Mouse (Mus musculus) induced T-regulatory cell, adult 2 months (primary cell): ENCODE results near the gene 9130019O22Rik.
"Not testable (repeated sequence)": the region's sequence is repeated elsewhere in the genome, so short reads cannot be mapped to it uniquely, and the experiment has no call there.

Experiments used
- DNase-seq: peaks from one replicate; pipeline ENCODE4 v3.0.0-alpha.2; 2012; ENCODE audit warnings: low read depth

9130019O22Rik gene

DNA sequence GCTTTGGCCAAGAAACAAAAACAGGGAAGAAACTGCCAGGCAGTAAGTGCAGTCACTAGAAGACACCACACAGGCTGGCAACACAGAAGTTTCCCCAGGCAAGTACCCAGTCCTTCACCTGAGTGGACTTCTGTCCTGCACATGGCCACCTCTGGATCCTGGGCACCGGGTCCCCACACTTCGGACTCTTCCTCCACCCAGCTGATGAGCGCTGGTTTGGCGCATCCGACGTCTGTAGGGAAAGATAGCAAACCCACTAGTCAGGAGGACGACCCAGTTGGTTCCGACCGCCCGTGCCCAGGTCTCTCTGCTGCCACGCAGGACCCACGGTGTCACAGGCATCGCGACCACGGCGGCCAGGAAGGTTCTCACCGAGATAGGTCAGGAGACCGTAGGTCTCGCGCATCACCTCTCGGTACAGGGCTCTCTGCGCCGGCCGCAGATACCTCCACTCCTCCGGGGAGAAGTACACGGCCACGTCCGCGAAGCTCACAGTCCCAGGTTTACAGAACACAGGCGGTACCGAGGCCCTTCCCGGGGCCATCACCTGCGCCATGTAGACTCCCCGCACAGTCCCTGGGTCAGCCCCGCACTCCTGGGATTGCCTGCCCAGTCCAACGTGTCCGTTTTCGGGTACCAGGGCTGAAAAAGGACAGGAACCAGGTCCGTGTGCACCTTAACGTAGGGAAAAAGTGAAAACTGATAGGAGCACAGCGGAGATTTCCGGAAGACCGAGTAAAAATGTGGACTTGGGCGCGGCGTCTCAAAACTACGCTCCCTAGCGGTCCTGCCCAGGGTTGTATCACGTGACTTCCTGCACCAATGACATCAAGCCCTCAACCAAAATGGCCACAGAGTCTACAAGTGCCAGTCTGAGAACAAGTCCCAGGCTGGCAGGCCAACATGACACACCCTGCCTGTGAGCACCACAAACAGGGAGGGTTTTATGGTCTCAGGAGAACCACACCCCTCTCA, 11.4 kb downstream of the 9130019O22Rik start, which contains the start of gene Zfp747:
TSS of gene Zfp747 (minus strand) at position 780 of the 975 bp plus-strand sequence.
- peak; percentile 99 for DNase-seq

DNA sequence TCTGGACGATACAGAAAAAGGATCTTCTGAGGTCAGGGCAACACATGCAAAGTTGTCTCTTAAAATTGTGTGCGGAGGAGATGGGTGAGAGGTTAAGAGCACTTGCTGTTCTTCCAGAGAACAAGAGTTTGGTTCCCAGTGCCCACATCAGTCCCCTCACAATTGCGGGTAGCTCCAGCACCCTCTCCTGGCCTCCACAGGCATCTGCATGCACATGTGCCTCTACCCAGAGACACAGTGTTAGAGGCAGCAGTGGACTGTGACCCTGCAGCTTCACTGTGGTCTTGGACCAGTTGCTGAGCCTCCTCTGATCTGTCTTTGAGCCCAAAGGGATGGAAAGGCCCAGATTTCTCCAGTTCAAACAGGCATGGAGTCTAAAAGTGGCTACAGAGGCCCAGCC, 15.1 kb downstream of the 9130019O22Rik start:
- not testable (repeated sequence) for DNase-seq

DNA sequence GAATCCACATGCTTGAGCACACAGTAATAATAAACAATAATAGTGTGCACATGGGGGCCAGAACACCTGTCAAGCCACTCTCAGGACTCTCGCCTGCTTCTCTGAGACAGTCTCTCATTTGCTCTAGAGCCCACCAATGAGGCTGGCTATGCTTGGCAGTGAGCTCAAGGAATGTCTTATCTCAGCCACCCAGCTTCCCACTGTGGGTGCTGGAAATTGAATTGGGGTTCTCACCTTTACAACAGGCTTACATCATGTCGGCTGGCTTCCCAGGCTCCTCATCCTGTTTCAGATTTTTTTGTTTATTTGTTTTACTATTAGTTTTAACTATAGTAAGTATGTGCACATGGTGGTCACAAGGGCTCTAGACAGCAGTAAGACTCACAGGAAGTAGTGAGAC, 15.8 kb downstream of the 9130019O22Rik start:
- no peak for DNase-seq

DNA sequence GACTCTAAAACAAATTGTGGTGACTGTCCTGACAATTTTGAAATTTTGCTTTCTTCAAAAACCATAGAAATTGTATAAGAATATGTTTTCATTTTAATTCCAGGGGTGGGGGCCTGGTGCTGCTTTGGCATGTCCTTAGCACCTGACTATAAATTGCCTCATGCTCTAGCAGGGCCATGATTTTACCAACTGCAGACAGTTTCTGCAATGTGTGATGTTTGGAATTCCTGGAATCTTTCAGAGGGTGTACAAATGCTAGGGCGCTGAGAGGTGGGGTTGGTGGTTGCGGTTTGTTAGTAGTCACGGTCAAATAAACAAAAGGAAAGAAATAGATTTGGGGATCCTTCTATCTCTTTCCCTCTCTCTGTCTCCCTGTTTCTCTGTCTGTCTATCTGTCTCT, 20.7 kb downstream of the 9130019O22Rik start:
- no peak for DNase-seq

DNA sequence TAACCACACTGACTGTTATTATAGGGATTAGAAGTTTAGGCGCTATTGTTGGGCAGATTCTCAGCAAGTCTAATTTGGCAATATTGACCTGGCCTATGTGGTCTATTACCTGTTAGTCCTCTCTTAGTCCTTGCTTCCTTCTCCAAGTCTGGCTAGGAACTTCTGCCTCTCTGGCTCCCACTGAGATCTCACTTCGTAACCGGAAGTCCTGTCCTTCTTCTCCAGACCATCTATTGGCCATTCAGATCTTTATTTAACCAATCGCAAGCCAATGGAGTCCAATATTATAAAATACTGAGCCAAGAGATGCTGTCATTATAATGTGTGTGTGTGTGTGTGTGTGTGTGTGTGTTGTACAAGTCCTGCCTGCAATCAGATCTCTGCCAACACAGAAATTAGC, 22.8 kb downstream of the 9130019O22Rik start:
- no peak for DNase-seq

DNA sequence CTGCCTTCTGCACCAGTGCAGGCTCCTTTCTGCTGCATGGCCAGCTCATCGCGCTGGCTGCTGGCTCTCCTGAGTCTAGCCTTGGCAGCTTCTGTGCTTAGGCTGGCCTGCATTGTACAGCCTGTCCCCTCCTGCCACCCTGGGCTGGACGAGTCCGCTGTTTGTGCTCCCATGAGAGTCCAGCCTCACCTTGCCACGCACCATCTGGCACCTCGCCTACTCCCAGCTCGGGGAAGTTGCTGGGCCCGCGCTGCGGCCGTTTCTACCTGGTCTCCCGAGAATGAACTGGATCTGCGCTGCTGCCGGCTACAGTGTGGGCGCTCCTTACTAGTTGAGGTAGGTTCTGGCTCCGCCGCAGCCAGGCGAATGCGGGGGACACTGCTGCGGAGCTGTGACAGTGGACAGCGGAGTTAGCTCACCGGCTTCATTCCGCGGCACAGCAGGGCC, 23.5 kb downstream of the 9130019O22Rik start:
- DNase-seq = no peak

DNA sequence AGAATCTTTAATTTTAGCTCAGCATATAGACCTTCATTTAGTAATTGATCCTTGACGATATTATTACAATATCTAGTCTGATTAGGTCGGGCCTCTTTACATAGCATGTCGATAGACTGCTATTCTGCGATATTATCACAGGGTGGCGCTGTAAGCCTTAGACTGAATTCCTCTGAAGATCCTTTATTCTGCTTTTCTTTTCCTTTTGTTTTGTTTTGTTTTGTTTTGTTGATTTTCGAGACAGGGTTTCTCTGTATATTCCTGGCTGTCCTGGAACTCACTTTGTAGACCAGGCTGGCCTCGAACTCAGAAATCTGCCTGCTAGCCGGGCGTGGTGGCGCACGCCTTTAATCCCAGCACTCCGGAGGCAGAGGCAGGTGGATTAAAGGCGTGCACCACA, 24.5 kb downstream of the 9130019O22Rik start:
- DNase-seq = peak; percentile 86

DNA sequence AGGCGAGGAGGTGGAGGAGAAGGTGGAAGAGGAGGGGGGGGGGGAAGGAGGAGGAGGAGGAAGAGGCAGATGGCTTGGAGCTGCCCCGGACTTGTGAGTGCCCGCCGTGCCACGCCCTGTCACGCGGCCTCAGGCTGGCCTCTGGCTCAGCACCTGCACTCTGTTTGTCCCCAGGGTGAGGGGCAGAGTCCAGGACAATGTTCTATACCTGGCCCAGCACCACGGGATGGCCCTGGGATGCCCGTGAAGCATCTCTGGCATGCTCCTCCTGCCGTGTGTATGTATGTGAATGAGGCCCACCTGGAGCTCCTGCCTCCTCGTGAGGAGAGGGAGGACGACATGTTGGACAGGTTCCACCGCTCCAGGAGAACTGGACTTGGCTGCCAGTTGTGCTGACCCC, 25.5 kb downstream of the 9130019O22Rik start:
- DNase-seq = no peak

DNA sequence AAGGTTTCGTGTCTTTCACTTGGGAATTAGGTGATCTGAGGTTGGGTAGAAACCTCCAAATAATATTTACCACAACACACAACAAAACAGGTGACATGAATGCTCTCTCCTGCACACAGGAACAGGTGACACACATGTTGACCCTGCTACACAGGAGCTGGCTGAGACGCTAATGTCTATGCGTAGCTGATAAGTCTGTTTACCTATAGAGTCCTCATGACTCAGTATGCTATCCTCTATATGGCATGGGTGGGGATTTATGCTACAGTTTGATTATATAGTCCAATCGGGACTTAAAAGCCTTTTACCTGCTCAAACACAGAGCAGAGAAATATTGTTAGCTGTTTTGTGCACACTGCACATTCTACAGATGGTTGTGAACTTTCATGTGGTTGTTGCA, 26.7 kb downstream of the 9130019O22Rik start:
- DNase-seq = no peak

DNA sequence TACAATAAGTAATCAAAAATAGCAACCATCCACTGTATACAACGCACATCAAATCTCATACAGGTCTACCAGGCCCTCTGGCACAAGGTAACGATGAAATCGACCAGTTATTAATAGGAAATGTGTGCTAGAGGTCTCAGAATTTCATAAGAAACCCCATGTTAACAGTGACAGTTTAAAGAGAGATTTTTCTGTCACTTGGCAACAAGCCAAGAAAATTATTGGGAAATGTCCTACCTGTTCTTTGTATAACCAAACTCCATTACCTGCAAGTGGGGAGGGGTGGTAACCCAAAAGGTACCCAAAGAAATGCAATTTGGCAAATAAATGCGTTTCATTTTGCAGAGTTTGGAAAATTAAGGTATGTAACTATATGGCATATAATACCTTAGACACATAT, 28.5 kb downstream of the 9130019O22Rik start:
- DNase-seq = no peak

DNA sequence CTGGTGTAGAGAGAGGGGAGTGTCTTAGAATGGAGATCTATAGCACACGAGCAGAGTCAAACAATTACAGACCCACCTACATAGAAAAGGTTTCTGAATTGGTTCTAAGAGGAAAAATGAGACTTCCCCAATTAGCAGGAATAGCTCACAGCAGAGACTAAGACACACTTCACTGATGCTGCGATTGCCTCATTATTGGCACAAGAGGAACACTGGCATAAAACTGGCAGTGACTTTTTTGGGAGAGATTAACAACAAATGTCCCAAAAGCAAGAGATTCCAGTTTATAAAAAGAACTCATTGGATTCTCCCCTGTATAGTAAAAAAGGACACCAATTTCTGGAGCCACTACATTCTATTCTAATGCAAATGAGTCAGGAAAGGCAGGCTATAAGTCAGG, 29.1 kb downstream of the 9130019O22Rik start:
- no peak for DNase-seq

DNA sequence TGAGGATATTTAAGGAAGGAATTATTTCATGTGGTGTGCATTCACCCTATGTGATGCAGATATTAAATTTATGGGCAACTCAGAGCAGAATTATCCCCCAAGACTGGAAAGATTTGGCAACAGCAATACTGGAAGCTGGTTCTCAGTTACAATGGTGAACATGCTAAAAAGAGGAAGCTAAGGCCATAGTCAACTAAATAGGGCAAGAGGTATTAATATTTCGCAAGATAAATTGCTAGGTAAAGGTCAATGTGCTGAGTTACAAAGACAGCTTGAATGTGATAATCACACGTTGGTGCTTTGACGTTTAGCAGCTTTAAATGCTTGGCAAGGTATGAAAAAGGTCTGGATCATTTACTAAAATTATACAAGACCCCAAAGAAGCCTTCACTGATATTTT, 31.2 kb downstream of the 9130019O22Rik start:
- DNase-seq = no peak

DNA sequence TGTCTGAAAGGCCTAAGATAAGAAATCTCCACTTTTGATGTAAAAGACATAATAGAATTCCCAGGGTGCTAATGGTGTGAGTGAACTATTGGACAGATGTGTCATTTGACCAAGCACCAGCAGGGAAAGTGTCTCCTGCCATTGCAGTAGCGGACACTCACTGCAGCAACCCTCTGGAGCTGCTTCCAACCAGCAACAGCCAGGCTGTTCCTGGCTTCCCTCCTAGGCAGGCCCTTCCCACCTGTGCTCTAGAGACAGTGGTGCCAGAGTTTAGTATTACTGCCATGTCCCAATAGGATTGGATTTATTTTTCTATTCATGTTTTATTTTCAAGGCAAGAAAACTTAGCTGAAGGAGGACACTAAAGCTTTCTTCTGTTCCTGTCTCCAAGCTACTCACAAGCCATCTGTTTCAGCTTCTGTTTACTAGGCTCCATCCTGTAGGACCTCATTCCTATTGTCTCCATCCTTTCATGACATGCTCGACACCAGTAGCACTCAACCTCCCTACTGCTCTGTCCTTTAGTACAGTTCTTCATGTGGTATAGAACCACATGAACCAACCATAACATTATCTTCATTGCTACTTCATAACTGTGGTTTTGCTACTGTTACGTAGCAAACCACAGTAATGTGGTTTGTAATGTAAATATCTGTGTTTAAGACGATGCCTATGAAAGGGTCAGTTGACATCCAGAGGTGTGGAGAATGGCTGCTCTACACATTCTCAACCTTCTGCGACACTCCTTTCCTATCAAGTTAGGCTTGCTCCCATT, 35.5 kb downstream of the 9130019O22Rik start:
- no peak for DNase-seq

DNA sequence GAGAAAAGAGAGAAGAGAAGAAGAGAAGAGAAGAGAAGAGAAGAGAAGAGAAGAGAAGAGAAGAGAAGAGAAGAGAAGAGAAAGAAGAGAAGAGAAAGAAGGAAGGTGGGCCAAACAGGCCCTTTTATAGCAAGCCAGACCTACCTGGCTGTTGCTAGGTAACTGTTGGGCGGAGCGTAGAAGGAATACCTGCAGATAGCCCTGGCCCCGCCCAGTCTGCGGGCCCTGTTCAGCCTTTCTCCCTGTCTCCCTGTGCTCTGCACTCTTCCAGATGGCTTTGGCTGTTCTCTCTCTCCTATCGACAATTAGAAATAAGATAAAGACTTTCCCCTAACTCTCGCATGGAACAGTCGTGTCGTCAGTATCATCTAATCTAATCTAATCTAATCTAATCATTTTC, 40.3 kb downstream of the 9130019O22Rik start:
- peak; percentile 37 for DNase-seq

DNA sequence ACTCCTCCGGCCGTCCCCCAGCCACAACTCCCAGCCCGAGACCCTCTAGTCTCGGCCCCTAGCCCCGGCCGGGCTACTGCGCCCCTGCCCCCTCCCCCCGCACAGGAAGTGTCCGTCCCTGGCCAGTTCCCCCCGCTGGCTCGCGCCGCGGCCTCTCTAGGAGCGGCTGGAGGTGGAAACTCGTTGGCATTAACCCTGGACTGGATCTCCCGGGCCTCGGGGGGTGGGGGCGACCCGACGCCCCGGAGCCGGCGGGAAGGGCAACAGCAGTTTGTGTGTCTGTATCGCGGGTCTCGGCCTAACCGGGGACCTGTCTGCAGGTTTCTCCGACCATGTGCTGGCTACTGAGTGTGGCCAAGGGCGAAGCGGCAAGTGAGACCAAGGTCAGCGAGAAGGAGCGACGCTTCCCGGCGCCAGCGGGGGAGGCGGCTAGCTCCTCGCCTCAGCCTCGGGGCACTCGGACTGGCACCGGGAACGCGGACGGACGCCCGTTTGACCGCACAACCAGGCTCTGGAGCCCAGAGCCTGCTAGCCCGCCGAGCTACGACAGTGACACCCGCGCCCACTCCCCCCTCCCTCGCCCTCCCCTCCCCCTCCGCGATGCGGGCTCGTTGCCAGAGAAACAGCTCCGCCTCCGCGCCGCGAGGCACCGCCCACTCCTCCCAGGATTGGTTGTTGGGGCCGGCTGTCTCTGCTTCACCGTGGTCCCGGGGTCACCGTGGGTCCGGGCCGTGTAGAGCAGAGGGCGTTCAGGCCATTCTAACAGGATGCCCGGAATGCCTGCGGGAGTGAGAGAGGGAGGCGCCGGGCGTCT, 41.2 kb downstream of the 9130019O22Rik start, which contains the start of gene Zfp768:
TSS of gene Zfp768 (minus strand) at position 78 of the 814 bp plus-strand sequence.
- DNase-seq = peak; percentile 91

DNA sequence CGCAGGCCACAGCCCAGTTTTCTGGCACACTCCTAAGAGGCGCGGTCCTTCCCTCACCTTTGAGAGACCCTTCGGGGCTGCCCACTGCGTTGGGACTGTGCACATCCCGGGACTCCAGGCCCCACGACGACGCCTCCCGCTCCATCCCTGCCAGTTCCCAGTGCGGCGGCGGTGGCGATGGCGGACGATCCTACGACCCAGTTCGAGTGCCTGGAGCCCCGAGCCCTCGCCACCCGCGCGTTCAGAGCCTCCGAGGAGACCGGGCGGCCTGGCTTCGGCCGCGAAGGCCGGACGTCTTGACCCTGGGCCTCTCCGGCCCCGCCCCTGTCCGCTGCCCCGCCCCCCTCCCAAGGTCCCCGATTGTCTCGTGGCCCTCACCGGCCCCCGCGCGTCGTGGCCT, 41.9 kb downstream of the 9130019O22Rik start:
- peak; percentile 38 for DNase-seq

DNA sequence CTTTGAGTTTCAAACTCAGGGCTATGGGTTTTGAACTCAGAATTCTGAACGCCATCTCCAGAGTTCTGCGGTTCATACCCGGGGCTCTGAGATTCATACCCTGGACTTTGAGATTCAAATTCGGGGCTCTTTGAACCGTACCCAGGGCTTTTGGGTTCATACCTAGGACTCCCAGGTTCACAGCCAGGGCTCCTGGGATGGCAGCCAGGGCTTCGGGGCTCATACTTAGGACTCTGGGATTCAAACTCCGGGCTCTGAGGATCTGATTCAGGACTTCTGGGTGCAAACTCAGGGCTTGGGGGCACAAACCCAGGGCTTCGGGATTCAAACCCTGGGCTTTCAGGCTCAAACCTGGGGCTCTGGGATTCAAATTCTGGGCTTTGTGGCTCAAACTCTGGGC, 42.6 kb downstream of the 9130019O22Rik start:
- DNase-seq = no peak

DNA sequence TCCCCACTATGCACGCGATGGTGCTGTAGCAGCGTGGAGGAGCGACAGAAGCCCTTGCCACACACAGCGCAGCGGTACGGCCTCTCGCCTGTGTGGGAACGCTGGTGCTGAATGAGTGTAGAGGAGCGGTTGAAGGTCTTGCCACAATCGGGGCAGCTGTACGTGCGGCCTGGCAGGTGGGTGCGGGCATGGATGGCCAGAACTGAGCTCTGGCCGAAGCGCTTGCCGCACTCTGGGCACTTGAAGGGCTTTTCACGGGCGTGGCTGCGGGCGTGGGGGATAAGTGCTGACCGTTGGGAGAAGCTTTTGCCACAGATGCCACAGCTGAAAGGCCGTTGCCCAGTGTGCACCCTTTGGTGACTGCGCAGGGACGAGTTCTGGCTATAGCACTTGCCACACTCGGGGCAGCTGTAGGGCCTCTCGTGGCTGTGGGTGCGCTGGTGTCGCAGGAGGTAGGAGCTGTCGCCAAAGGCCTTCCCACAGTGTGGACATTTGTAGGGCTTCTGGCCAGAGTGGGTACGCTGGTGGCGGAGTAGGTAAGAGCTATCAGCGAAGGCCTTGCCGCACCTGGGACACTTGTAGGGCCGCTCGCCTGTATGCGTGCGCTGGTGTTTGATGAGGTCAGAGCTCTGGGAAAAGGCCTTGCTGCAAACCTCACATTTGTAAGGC, 43.5 kb downstream of the 9130019O22Rik start:
- DNase-seq = no peak

DNA sequence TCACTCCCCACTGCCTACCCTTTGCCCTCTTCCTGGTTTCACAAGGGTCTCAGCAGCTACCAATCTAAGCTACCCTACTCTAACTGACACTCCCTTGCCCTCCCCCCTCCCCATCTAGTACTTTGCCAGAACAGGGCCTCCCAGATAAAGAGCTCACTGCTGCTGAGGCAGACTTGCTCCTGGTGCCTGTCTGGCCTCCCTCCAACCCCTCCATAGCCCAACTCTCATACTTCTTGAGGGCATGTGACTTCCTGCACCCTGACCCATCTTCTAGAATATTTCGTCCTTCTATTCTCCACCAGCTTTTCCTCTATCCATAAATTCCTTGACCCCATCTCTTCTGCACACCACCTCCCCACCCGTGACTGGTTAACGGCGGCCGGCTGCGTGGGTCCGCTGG, 44.1 kb downstream of the 9130019O22Rik start:
- no peak for DNase-seq

DNA sequence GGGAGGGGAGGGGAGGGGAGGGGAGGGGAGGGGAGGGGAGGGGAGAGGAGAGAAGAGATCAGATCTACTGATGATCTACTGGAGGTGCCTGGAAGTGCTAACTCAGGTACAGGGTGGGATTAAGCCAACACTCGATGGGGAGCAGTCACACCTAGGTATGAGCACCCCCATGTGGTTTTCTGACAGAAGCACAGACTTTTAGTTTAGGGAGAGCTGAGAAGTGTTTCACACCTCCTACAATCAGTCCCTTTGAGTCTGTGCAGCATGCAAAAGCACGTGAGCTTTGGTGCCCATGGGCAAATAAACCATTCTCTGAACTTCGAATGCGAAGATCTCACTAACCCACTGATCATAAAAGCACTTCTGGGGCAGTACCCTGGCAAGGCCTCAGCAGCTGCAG, 44.6 kb downstream of the 9130019O22Rik start:
- DNase-seq = peak; percentile 71

DNA sequence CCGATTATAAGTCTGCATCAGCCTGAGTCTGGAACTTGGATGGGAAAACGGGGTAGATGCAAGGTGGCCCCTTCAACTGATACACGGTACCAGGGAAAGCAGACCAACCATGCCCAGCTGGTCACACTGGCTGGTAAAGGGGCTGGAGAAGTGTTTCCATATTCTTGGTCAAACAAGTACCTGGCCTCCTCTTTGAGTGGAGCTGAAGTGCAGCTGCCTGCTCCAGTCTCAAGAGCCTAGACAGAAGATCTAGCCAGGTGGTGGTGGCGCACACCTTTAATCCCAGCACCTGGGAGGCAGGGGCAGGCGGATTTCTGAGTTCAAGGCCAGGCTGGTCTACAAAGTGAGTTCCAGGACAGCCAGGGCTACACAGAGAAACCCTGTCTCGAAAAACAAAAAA, 45.1 kb downstream of the 9130019O22Rik start:
- DNase-seq = not testable (repeated sequence)
